Mouse (Mus musculus): ENCODE measurements around the gene Sdk2. TPM values are rescaled to one million over a fixed set of nuclear protein-coding genes. Genes with fewer than 3 reads are reported as not detected.
A peak's percentile ranks its signal among the peaks of the same experiment; 100 is the strongest.

Gene Sdk2
- polyA plus RNA-seq, 1 experiment from 2014 or later, result 0.66 TPM

- ATAC-seq (no peak), DNase-seq (ENCODE audit: low spot score) (peak; percentile 24)
- no peak overlapping the region for H3K4me2 ChIP-seq (replicated peaks; ENCODE audit: low read depth, low read length)
- no peaks in the 10 kb centered on the region for H3K4me1 ChIP-seq (ENCODE audit: insufficient read depth, low read depth, low read length)
- H3K27ac ChIP-seq (ENCODE audit: low read length), result no peak overlapping the region
- no peak overlapping the region for H3K9ac ChIP-seq (replicated peaks; ENCODE audit: low read depth)
- WGBS, result 44% methylated on average over 9 of the region's 9 CpGs
- H3K4me3 ChIP-seq (ENCODE audit: low read depth, low read length), result no peak overlapping the region
- H3K36me3 ChIP-seq (ENCODE audit: insufficient read depth, low read length), result no peaks in the 10 kb centered on the region
- H3K27me3 ChIP-seq (replicated peaks; ENCODE audit: insufficient read depth, low read length), result no peaks in the 10 kb centered on the region
- TF ChIP-seq EP300 (IDR thresholded peaks at IDR 0.05) (no peak), CTCF (IDR thresholded peaks at IDR 0.05) (no peak)
- no peaks in the 10 kb centered on the region for H3K9me3 ChIP-seq (ENCODE audit: low read length)
Observed at GRCm38 (mm10) chr11:114080606-114081005, 13.8 kb upstream of the Sdk2 start.

DNA sequence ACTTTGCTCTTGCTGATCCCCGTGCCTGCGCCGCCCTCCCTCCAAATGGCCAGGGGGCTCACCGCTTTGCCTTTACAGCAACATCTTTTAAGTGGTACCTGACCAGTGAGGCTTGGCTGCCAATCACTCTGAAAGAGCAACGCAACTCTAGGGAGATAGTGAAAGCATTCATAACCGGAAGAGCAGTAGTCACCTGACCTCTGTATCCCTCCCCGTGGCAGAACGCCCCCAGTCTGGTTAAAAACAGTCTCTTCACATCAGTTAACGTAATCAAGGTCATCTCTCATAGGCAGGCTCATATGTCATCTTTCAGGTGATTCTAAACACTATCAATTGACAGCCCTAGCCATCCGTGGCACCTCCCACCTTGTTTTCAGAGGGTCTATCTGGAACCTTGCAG lies 5.8 kb upstream of the Sdk2 start:
- no peak for DNase-seq (ENCODE audit: low spot score)
- 0 out of 2 replicates have a peak overlapping the region, but pooled peaks have one; percentile 19 for H3K4me2 ChIP-seq (replicated peaks; ENCODE audit: low read depth, low read length)
- no peak overlapping the region for H3K9ac ChIP-seq (replicated peaks; ENCODE audit: low read depth)
- TF ChIP-seq CTCF (IDR thresholded peaks at IDR 0.05) (no peak), EP300 (IDR thresholded peaks at IDR 0.05) (no peak)
- H3K27me3 ChIP-seq (replicated peaks; ENCODE audit: insufficient read depth, low read length), result no peaks in the 10 kb centered on the region; the same call in 1 of the 2 replicates
- WGBS, result 62% methylated on average over 10 of the region's 10 CpGs
- no peaks in the 10 kb centered on the region for H3K4me1 ChIP-seq (ENCODE audit: insufficient read depth, low read depth, low read length)
- no peak overlapping the region for H3K4me3 ChIP-seq (ENCODE audit: low read depth, low read length)
- no peak overlapping the region for H3K27ac ChIP-seq (ENCODE audit: low read length)
- H3K9me3 ChIP-seq (ENCODE audit: low read length), result no peaks in the 10 kb centered on the region
- ATAC-seq, result no peak
- H3K36me3 ChIP-seq (ENCODE audit: insufficient read depth, low read length), result no peaks in the 10 kb centered on the region

DNA sequence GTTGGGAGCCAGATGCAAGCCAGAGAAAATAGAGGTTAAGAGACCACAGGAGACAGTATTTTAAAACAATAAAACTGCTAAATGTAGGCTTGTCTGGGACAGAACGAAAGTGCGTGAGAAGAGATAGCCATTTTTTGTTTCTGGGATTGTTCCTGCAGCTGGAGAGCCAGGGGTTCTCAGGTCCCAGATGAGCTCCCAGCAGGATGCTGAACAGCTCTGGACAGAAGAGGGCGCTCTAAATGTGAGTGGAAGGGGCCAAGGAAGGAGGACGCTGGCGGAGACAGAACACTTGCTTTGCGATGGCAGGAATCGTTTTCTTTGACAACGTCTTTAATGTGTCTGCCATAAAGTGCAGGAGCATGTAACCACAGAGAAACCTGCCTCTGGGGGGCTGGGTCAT lies 5.2 kb upstream of the Sdk2 start:
- WGBS, result 26% methylated on average over 8 of the region's 8 CpGs
- peaks cover 2% of the 10 kb centered on the region; the same call in 1 of the 2 replicates for H3K27me3 ChIP-seq (replicated peaks; ENCODE audit: insufficient read depth, low read length)
- TF ChIP-seq CTCF (IDR thresholded peaks at IDR 0.05) (peak; percentile 69), EP300 (IDR thresholded peaks at IDR 0.05) (no peak)
- H3K36me3 ChIP-seq (ENCODE audit: insufficient read depth, low read length), result no peaks in the 10 kb centered on the region
- ATAC-seq (no peak), DNase-seq (ENCODE audit: low spot score) (peak; percentile 42)
- no peaks in the 10 kb centered on the region for H3K4me1 ChIP-seq (ENCODE audit: insufficient read depth, low read depth, low read length)
- H3K9ac ChIP-seq (replicated peaks; ENCODE audit: low read depth), result no peak overlapping the region
- no peak overlapping the region for H3K4me3 ChIP-seq (ENCODE audit: low read depth, low read length)
- H3K9me3 ChIP-seq (ENCODE audit: low read length), result no peaks in the 10 kb centered on the region
- no peak overlapping the region for H3K27ac ChIP-seq (ENCODE audit: low read length)
- 0 out of 2 replicates have a peak overlapping the region, but pooled peaks have one; percentile 19 for H3K4me2 ChIP-seq (replicated peaks; ENCODE audit: low read depth, low read length)

DNA sequence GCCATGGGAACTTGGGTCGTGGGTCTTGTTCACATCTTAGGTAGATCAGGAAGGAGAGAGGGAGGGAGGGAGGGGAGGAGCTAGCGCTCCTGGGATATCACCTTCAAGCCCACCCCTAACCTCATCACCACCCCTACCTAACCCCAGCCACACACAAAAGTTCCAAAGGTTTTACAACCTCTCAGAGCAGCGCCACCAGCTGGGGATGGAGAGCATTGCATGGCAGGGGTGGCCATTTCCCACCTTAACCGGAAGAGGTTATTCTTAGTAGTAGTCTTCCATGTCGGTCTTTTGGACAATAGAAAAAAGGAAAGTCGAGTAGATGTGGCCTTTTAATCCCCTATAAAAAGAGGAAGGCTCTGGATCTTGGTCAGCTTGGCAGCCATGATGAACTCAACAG lies 4.0 kb upstream of the Sdk2 start:
- no peaks in the 10 kb centered on the region for H3K9me3 ChIP-seq (ENCODE audit: low read length)
- H3K27me3 ChIP-seq (replicated peaks; ENCODE audit: insufficient read depth, low read length), result peaks cover 13% of the 10 kb centered on the region; the same call in 1 of the 2 replicates
- no peak overlapping the region for H3K27ac ChIP-seq (ENCODE audit: low read length)
- H3K4me1 ChIP-seq (ENCODE audit: insufficient read depth, low read depth, low read length), result no peaks in the 10 kb centered on the region
- no peak overlapping the region for H3K9ac ChIP-seq (replicated peaks; ENCODE audit: low read depth)
- no peaks in the 10 kb centered on the region for H3K36me3 ChIP-seq (ENCODE audit: insufficient read depth, low read length)
- TF ChIP-seq EP300 (IDR thresholded peaks at IDR 0.05) (no peak), CTCF (IDR thresholded peaks at IDR 0.05) (peak; percentile 45)
- DNase-seq (ENCODE audit: low spot score) (no peak), ATAC-seq (no peak)
- no peak overlapping the region for H3K4me2 ChIP-seq (replicated peaks; ENCODE audit: low read depth, low read length)
- WGBS, result 67% methylated on average over 5 of the region's 6 CpGs
- no peak overlapping the region for H3K4me3 ChIP-seq (ENCODE audit: low read depth, low read length)

GRCm38 (mm10) chr11:114070131-114070530 lies 3.3 kb upstream of the Sdk2 start:
- H3K9me3 ChIP-seq (ENCODE audit: low read length), result no peaks in the 10 kb centered on the region
- TF ChIP-seq EP300 (IDR thresholded peaks at IDR 0.05) (0 out of 2 replicates have a peak, but pooled peaks have one; percentile 11), CTCF (IDR thresholded peaks at IDR 0.05) (no peak)
- H3K9ac ChIP-seq (replicated peaks; ENCODE audit: low read depth), result no peak overlapping the region
- H3K27ac ChIP-seq (ENCODE audit: low read length), result no peak overlapping the region
- H3K27me3 ChIP-seq (replicated peaks; ENCODE audit: insufficient read depth, low read length), result peaks cover 21% of the 10 kb centered on the region; the same call in 1 of the 2 replicates
- WGBS, result 61% methylated on average over 8 of the region's 8 CpGs
- no peak overlapping the region for H3K4me2 ChIP-seq (replicated peaks; ENCODE audit: low read depth, low read length)
- no peak overlapping the region for H3K4me3 ChIP-seq (ENCODE audit: low read depth, low read length)
- no peak for ATAC-seq
- H3K4me1 ChIP-seq (ENCODE audit: insufficient read depth, low read depth, low read length), result no peaks in the 10 kb centered on the region
- H3K36me3 ChIP-seq (ENCODE audit: insufficient read depth, low read length), result no peaks in the 10 kb centered on the region
- no peak for DNase-seq (ENCODE audit: low spot score)

GRCm38 (mm10) chr11:114068390-114068789 lies 1.5 kb upstream of the Sdk2 start:
- no peaks in the 10 kb centered on the region for H3K36me3 ChIP-seq (ENCODE audit: insufficient read depth, low read length)
- peak; percentile 78 for DNase-seq (ENCODE audit: low spot score)
- H3K9ac ChIP-seq (replicated peaks; ENCODE audit: low read depth), result no peak overlapping the region
- no peak overlapping the region for H3K4me2 ChIP-seq (replicated peaks; ENCODE audit: low read depth, low read length)
- no peak overlapping the region for H3K27ac ChIP-seq (ENCODE audit: low read length)
- peak; percentile 39 for ATAC-seq
- peaks cover 21% of the 10 kb centered on the region; the same call in 1 of the 2 replicates for H3K27me3 ChIP-seq (replicated peaks; ENCODE audit: insufficient read depth, low read length)
- H3K4me3 ChIP-seq (ENCODE audit: low read depth, low read length), result no peak overlapping the region
- no peaks in the 10 kb centered on the region for H3K4me1 ChIP-seq (ENCODE audit: insufficient read depth, low read depth, low read length)
- no peak for TF ChIP-seq EP300 (IDR thresholded peaks at IDR 0.05)
- TF ChIP-seq CTCF (IDR thresholded peaks at IDR 0.05), result peak; percentile 74
- H3K9me3 ChIP-seq (ENCODE audit: low read length), result no peaks in the 10 kb centered on the region
- 3% methylated on average over 5 of the region's 5 CpGs for WGBS
